Mouse (Mus musculus) bone marrow macrophage, adult 2 months (primary cell): ENCODE measurements around the gene Dhrs9.
"Not testable (repeated sequence)": the region's sequence is repeated elsewhere in the genome, so short reads cannot be mapped to it uniquely, and the experiment has no call there.

ENCODE experiments used
- CTCF ChIP-seq: IDR thresholded peaks from 2 replicates; pipeline ENCODE4 v1.5.1; 2012; ENCODE audit warnings: low read depth, mild to moderate bottlenecking, low read length, moderate library complexity
- POLR2A ChIP-seq: IDR thresholded peaks from 2 replicates; pipeline ENCODE4 v1.6.1; 2012; ENCODE audit warnings: mild to moderate bottlenecking, low read depth, low read length, borderline replicate concordance

- TF ChIP-seq CTCF, POLR2A: not testable (repeated sequence)
Observed at GRCm38 (mm10) chr2:69331523-69331922, 48.7 kb upstream of the Dhrs9 start.
